ENCODE assay signal across 9 mouse cellular contexts in the genomic region with DNA sequence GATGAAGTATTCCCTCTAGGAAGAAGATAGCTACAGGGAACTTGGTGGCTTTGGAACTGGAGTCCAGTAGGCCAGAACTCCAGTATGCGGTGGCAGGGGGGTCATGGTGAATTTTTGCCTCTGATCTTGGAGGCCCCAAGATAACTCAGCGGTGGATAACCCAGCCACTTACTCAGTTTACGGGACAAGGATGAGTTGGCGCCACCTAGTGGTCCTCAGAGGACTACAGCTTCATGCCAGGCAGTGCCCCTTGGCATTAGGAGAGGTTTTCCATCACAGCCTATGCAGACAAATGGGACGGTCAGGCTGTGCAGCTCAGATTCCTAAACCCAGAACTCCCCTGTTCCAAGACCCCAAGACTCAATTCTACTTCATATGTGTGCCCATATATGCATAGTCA. TPM values are rescaled to one million over a fixed set of nuclear protein-coding genes. Genes with fewer than 3 reads are reported as not detected.
DNase-seq lines count a peak whose midpoint lies in the region; ATAC-seq and TF ChIP-seq lines count a peak whose summit lies in the region.
"Had no signal": no experiment of that assay in that cellular context is flagged by ENCODE, and none has a peak within 500 bp of the region (broad histone marks: within the 10 kb centered on the region; RNA-seq: fewer than 3 reads in every experiment).

No protein-coding gene starts in this region.

- no peak overlapping the region for H3K27ac ChIP-seq in forebrain, embryonic 10.5 days
- H3K27ac ChIP-seq in forebrain, embryonic 12.5 days: no peak overlapping the region
- H3K27ac ChIP-seq in ES-Bruce4 (ENCODE audit: insufficient read depth, low read length): no peak overlapping the region
- no peak overlapping the region for H3K27ac ChIP-seq in kidney, adult 2 months (ENCODE audit: insufficient read depth, low read depth, low read length)
- no peak overlapping the region for H3K27ac ChIP-seq in lung, postnatal 0 days (ENCODE audit: low read length)

- WGBS in forebrain, embryonic 10.5 days: 34% methylated on average over 5 of the region's 5 CpGs
- 27% methylated on average over 5 of the region's 5 CpGs for WGBS in forebrain, embryonic 12.5 days
- 7% methylated on average over 5 of the region's 5 CpGs for WGBS in kidney, adult 2 months
- WGBS in lung, postnatal 0 days: 18% methylated on average over 5 of the region's 5 CpGs

- no peak overlapping the region for H3K4me2 ChIP-seq in forebrain, embryonic 12.5 days
- no peak overlapping the region for H3K4me2 ChIP-seq in lung, postnatal 0 days (replicated peaks; ENCODE audit: low read depth, low read length)

- TF ChIP-seq POLR2A in ES-Bruce4 (IDR thresholded peaks at IDR 0.05; ENCODE audit: insufficient read depth, low read length): no peak
- no peak for TF ChIP-seq POLR2A in kidney, adult 2 months (IDR thresholded peaks at IDR 0.05; ENCODE audit: low read depth, low read length)

- no peak overlapping the region for H3K4me3 ChIP-seq in forebrain, embryonic 10.5 days
- no peak overlapping the region for H3K4me3 ChIP-seq in forebrain, embryonic 12.5 days (replicated peaks)
- no peak overlapping the region for H3K4me3 ChIP-seq in ES-Bruce4 (ENCODE audit: low read depth, low read length)
- no peak overlapping the region for H3K4me3 ChIP-seq in kidney, adult 2 months (ENCODE audit: insufficient read depth, low read depth, low read length)
- H3K4me3 ChIP-seq in lung, postnatal 0 days (ENCODE audit: low read depth, low read length): no peak overlapping the region

- peaks cover 87% of the 10 kb centered on the region for H3K36me3 ChIP-seq in forebrain, embryonic 10.5 days (replicated peaks)
- H3K36me3 ChIP-seq in forebrain, embryonic 12.5 days (replicated peaks): peaks cover 71% of the 10 kb centered on the region
- peaks cover 28% of the 10 kb centered on the region for H3K36me3 ChIP-seq in ES-Bruce4 (ENCODE audit: control insufficient read depth, insufficient read depth, low read length, poor library complexity, severe bottlenecking)
- no peaks in the 10 kb centered on the region; the same call in 1 of the 2 replicates for H3K36me3 ChIP-seq in kidney, adult 2 months (ENCODE audit: control insufficient read depth, insufficient read depth, low read length)
- H3K36me3 ChIP-seq in lung, postnatal 0 days (ENCODE audit: insufficient read depth, low read length): peaks cover 36% of the 10 kb centered on the region

- DNase-seq in forebrain, embryonic 10.5 days (ENCODE audit: extremely low spot score, low spot score): peak; percentile 61
- DNase-seq in cerebellum, adult 11-12 months: peak; percentile 81
- peak; percentile 72 for DNase-seq in forelimb bud, embryonic 11.5 days (ENCODE audit: low read depth, low spot score)
- peak; percentile 82 for DNase-seq in kidney, adult 2 months
- DNase-seq in lung, postnatal 0 days (ENCODE audit: low spot score): peak; percentile 86
- DNase-seq in right cerebral cortex, postnatal 14 days: peak; percentile 82

- H3K9ac ChIP-seq in forebrain, embryonic 12.5 days: no peak overlapping the region
- H3K9ac ChIP-seq in ES-Bruce4 (ENCODE audit: low read depth, poor library complexity, severe bottlenecking): no peak overlapping the region
- H3K9ac ChIP-seq in lung, postnatal 0 days (replicated peaks; ENCODE audit: low read depth): no peak overlapping the region

- peaks cover 59% of the 10 kb centered on the region for H3K4me1 ChIP-seq in forebrain, embryonic 10.5 days
- peaks cover 36% of the 10 kb centered on the region for H3K4me1 ChIP-seq in forebrain, embryonic 12.5 days
- H3K4me1 ChIP-seq in ES-Bruce4 (ENCODE audit: control insufficient read depth, insufficient read depth, low read length): peaks cover 16% of the 10 kb centered on the region
- peaks cover 12% of the 10 kb centered on the region for H3K4me1 ChIP-seq in kidney, adult 2 months (ENCODE audit: control insufficient read depth, insufficient read depth, low read length)
- peaks cover 10% of the 10 kb centered on the region; the same call in 1 of the 2 replicates for H3K4me1 ChIP-seq in lung, postnatal 0 days (ENCODE audit: insufficient read depth, low read depth, low read length)

- ATAC-seq in forebrain, embryonic 12.5 days (ENCODE audit: low FRiP score): no peak
- no peak for ATAC-seq in lung, postnatal 0 days

- no peak for TF ChIP-seq EP300 in ES-Bruce4 (IDR thresholded peaks at IDR 0.05; ENCODE audit: insufficient read depth, low read depth, low read length)
- no peak for TF ChIP-seq EP300 in lung, postnatal 0 days (IDR thresholded peaks at IDR 0.05)

- no peaks in the 10 kb centered on the region for H3K27me3 ChIP-seq in forebrain, embryonic 10.5 days (ENCODE audit: poor library complexity, severe bottlenecking)
- H3K27me3 ChIP-seq in forebrain, embryonic 12.5 days: no peaks in the 10 kb centered on the region
- no peaks in the 10 kb centered on the region for H3K27me3 ChIP-seq in ES-Bruce4 (ENCODE audit: control insufficient read depth, insufficient read depth, low read length, poor library complexity, severe bottlenecking)
- no peaks in the 10 kb centered on the region for H3K27me3 ChIP-seq in kidney, adult 2 months (replicated peaks; ENCODE audit: control insufficient read depth, insufficient read depth, low read length)
- no peaks in the 10 kb centered on the region for H3K27me3 ChIP-seq in lung, postnatal 0 days (replicated peaks; ENCODE audit: insufficient read depth, low read length)

- peak; percentile 81 for TF ChIP-seq CTCF in ES-Bruce4 (IDR thresholded peaks at IDR 0.05; ENCODE audit: low read depth, low read length)
- peak; percentile 93 for TF ChIP-seq CTCF in kidney, adult 2 months (conservative IDR thresholded peaks at IDR 0.05; ENCODE audit: insufficient read depth, insufficient read length, low read depth, low read length)
- TF ChIP-seq CTCF in lung, postnatal 0 days (IDR thresholded peaks at IDR 0.05): peak; percentile 92

- no peaks in the 10 kb centered on the region for H3K9me3 ChIP-seq in forebrain, embryonic 10.5 days
- H3K9me3 ChIP-seq in forebrain, embryonic 12.5 days: no peaks in the 10 kb centered on the region
- H3K9me3 ChIP-seq in ES-Bruce4 (replicated peaks; ENCODE audit: control insufficient read depth, insufficient read depth, low read length, poor library complexity, severe bottlenecking): no peaks in the 10 kb centered on the region
- H3K9me3 ChIP-seq in lung, postnatal 0 days (ENCODE audit: low read length): no peaks in the 10 kb centered on the region

RNA-seq across cellular contexts. Expression of a gene that starts 8.0 kb away (rescaled TPM):
- 12.2 and 12.8 TPM in 2 replicates for polyA plus RNA-seq in forebrain, embryonic 10.5 days (2016; fragmentation: Nextera tagmentation; extraction: Ambion mirVana)
- polyA plus RNA-seq in forebrain, embryonic 12.5 days (2016; fragmentation: Nextera tagmentation; extraction: Ambion mirVana): 14.6 and 14.8 TPM in 2 replicates
- polyA plus RNA-seq in ES-Bruce4 (2011; ENCODE audit: insufficient read depth, insufficient read length, low read depth, missing spikeins): 56.5 and 63.6 TPM in 2 replicates
- polyA plus RNA-seq in kidney, adult 2 months (2012; rRNA removed): 53.2 and 58.5 TPM in 2 replicates
- 12.3 and 12.6 TPM in 2 replicates for polyA plus RNA-seq in lung, postnatal 0 days (2015; fragmentation: Nextera tagmentation; extraction: Ambion mirVana)

RNA-seq across cellular contexts. Expression of a gene that starts 11.9 kb away (rescaled TPM):
- 9.2 and 9.4 TPM in 2 replicates for polyA plus RNA-seq in forebrain, embryonic 10.5 days (2016; fragmentation: Nextera tagmentation; extraction: Ambion mirVana)
- 23.0 and 25.1 TPM in 2 replicates for polyA plus RNA-seq in forebrain, embryonic 12.5 days (2016; fragmentation: Nextera tagmentation; extraction: Ambion mirVana)
- 3.6 and 4.0 TPM in 2 replicates for polyA plus RNA-seq in ES-Bruce4 (2011; ENCODE audit: insufficient read depth, insufficient read length, low read depth, missing spikeins)
- 22.3 and 31.4 TPM in 2 replicates for polyA plus RNA-seq in kidney, adult 2 months (2012; rRNA removed)
- polyA plus RNA-seq in lung, postnatal 0 days (2015; fragmentation: Nextera tagmentation; extraction: Ambion mirVana): 1.9 and 2.2 TPM in 2 replicates

RNA-seq across cellular contexts. Expression of a gene that starts 13.5 kb away (rescaled TPM):
- polyA plus RNA-seq in forebrain, embryonic 10.5 days (2016; fragmentation: Nextera tagmentation; extraction: Ambion mirVana): 4.7 and 5.5 TPM in 2 replicates
- polyA plus RNA-seq in forebrain, embryonic 12.5 days (2016; fragmentation: Nextera tagmentation; extraction: Ambion mirVana): 3.8 and 4.8 TPM in 2 replicates
- polyA plus RNA-seq in ES-Bruce4 (2011; ENCODE audit: insufficient read depth, insufficient read length, low read depth, missing spikeins): not detected in 2 replicates
- 2.7 and 3.2 TPM in 2 replicates for polyA plus RNA-seq in kidney, adult 2 months (2012; rRNA removed)
- polyA plus RNA-seq in lung, postnatal 0 days (2015; fragmentation: Nextera tagmentation; extraction: Ambion mirVana): 4.1 and 4.3 TPM in 2 replicates

RNA-seq across cellular contexts. Expression of a gene that starts 14.4 kb away (rescaled TPM):
- polyA plus RNA-seq in forebrain, embryonic 10.5 days (2016; fragmentation: Nextera tagmentation; extraction: Ambion mirVana): 30.4 and 32.7 TPM in 2 replicates
- polyA plus RNA-seq in forebrain, embryonic 12.5 days (2016; fragmentation: Nextera tagmentation; extraction: Ambion mirVana): 30.7 and 31.7 TPM in 2 replicates
- 8.2 and 11.3 TPM in 2 replicates for polyA plus RNA-seq in ES-Bruce4 (2011; ENCODE audit: insufficient read depth, insufficient read length, low read depth, missing spikeins)
- 19.4 and 24.4 TPM in 2 replicates for polyA plus RNA-seq in kidney, adult 2 months (2012; rRNA removed)
- polyA plus RNA-seq in lung, postnatal 0 days (2015; fragmentation: Nextera tagmentation; extraction: Ambion mirVana): 27.4 and 32.9 TPM in 2 replicates

RNA-seq across cellular contexts. Expression of a gene that starts 17.6 kb away (rescaled TPM):
- 0.10 TPM in 2 replicates for polyA plus RNA-seq in forebrain, embryonic 10.5 days (2016; fragmentation: Nextera tagmentation; extraction: Ambion mirVana)
- polyA plus RNA-seq in forebrain, embryonic 12.5 days (2016; fragmentation: Nextera tagmentation; extraction: Ambion mirVana): 0.17 TPM in 1 of 2 replicates, not detected in the other
- not detected in 2 replicates for polyA plus RNA-seq in ES-Bruce4 (2011; ENCODE audit: insufficient read depth, insufficient read length, low read depth, missing spikeins)
- polyA plus RNA-seq in kidney, adult 2 months (2012; rRNA removed): not detected in 2 replicates
- 0.07 and 0.13 TPM in 2 replicates for polyA plus RNA-seq in lung, postnatal 0 days (2015; fragmentation: Nextera tagmentation; extraction: Ambion mirVana)
- polyA plus RNA-seq: stomach, embryonic 14.5 days had no signal
